Mouse (Mus musculus): Measurements from ENCODE around the gene Hcls1.

DNA sequence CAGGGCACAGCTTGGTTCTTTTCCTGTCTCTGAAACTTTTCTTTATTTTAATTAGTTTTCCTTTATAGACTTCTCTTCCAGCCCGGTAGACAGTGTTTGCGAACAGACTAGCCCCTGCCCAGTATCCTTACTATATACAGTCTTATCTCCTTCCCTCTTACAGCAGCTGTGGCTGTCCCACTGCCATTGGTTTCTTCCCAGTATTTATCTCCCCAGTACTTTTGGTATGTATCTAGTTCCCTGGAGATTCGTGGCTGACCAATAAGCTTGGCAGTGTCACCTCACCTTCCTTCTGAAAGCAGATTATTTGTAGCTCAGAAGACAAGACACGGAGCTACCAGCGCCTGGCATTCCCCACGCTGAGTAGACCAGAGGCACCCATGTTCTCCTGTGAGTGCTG is 38.1 kb upstream of the Hcls1 start:
- TF ChIP-seq CTCF (IDR thresholded peaks at IDR 0.05; ENCODE audit: low read depth) (no peak), EP300 (IDR thresholded peaks at IDR 0.05; ENCODE audit: low read depth) (no peak)
